Mouse (Mus musculus) bone marrow macrophage, adult 2 months (primary cell): ENCODE measurements around the gene Tmem59.

Experiments
- CTCF ChIP-seq: IDR thresholded peaks from 2 replicates; pipeline ENCODE4 v1.5.1; 2012; ENCODE audit warnings: low read depth, mild to moderate bottlenecking, low read length, moderate library complexity
- POLR2A ChIP-seq: IDR thresholded peaks from 2 replicates; pipeline ENCODE4 v1.6.1; 2012; ENCODE audit warnings: mild to moderate bottlenecking, low read depth, low read length, borderline replicate concordance

DNA sequence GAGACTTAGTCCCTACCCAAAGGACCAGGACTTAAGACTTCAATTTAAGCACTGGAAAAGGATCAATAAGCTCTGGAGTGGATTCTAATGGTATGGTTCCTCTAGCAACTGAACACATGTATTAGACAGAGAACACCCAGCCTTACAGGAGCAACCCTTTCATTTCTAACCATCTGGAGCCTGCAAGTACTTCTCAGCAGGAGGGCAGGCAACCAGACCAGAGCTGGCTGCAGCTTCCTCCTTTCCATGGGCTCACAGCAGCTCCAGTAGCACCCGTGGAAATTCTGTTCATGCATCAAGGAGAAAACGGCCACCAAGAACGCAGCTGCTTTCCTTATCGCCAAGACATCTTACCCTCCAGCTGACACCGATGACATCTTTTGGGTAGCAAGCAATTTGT lies 42.5 kb upstream of the Tmem59 start:
- no peak for TF ChIP-seq CTCF
- no peak for TF ChIP-seq POLR2A
